Mouse (Mus musculus) embryonic facial prominence, embryonic 15.5 days (tissue): ENCODE results near the gene Fstl1. TPM values are rescaled to one million over a fixed set of nuclear protein-coding genes. Genes with fewer than 3 reads are reported as not detected.

ENCODE experiments used
- ATAC-seq: fragments of 200-750 bp; cut with Nextera tagmentation; 2 replicates; pipeline ENCODE4 v1.8.0; 2017; ENCODE audit warnings: low read depth, moderate TSS enrichment; ENCODE audit not compliant: insufficient number of reproducible peaks, low FRiP score, low TSS enrichment
- H3K27ac ChIP-seq: fragments of 300-500 bp; sonication (generic); replicated peaks from 2 replicates; pipeline ENCODE4 v1.5.1; 2015; ENCODE audit warnings: mild to moderate bottlenecking, inconsistent platforms
- H3K27me3 ChIP-seq: fragments of 300-500 bp; sonication (generic); 2 replicates; pipeline ENCODE4 v1.6.1; 2015; ENCODE audit warnings: inconsistent platforms
- H3K36me3 ChIP-seq: fragments of 300-500 bp; sonication (generic); 2 replicates; pipeline ENCODE4 v1.6.1; 2015; ENCODE audit warnings: mild to moderate bottlenecking, inconsistent platforms
- H3K4me1 ChIP-seq: fragments of 300-500 bp; sonication (generic); 2 replicates; pipeline ENCODE4 v1.6.1; 2015; ENCODE audit warnings: inconsistent platforms
- H3K4me2 ChIP-seq: fragments of 300-500 bp; sonication (generic); replicated peaks from 2 replicates; pipeline ENCODE4 v1.6.1; 2015; ENCODE audit warnings: mild to moderate bottlenecking, inconsistent platforms
- H3K4me3 ChIP-seq: fragments of 300-500 bp; sonication (generic); replicated peaks from 2 replicates; pipeline ENCODE4 v1.5.1; 2015; ENCODE audit warnings: mild to moderate bottlenecking, inconsistent platforms
- H3K9ac ChIP-seq: fragments of 300-500 bp; sonication (generic); 2 replicates; pipeline ENCODE4 v1.6.1; 2015; ENCODE audit warnings: inconsistent platforms
- H3K9me3 ChIP-seq: fragments of 300-500 bp; sonication (generic); replicated peaks from 2 replicates; pipeline ENCODE4 v1.6.1; 2016; ENCODE audit warnings: inconsistent platforms
- WGBS: fragments of 180-500 bp; shearing (Covaris S2); methylation state at CpG from one replicate; pipeline ENCODE4 v1.1.7; 2015; 5-methylcytosine and 5-hydroxymethylcytosine counted together
- polyA plus RNA-seq: library from polyadenylated mRNA; unstranded; fragments of >200 nt; fragmentation: Nextera tagmentation; extraction: Ambion mirVana; gene quantifications from 2 replicates; pipeline ENCODE4 v1.2.1, GENCODE M21; 2015

Fstl1 gene
- polyA plus RNA-seq, 1 experiment from 2014 or later, result 741 TPM

DNA sequence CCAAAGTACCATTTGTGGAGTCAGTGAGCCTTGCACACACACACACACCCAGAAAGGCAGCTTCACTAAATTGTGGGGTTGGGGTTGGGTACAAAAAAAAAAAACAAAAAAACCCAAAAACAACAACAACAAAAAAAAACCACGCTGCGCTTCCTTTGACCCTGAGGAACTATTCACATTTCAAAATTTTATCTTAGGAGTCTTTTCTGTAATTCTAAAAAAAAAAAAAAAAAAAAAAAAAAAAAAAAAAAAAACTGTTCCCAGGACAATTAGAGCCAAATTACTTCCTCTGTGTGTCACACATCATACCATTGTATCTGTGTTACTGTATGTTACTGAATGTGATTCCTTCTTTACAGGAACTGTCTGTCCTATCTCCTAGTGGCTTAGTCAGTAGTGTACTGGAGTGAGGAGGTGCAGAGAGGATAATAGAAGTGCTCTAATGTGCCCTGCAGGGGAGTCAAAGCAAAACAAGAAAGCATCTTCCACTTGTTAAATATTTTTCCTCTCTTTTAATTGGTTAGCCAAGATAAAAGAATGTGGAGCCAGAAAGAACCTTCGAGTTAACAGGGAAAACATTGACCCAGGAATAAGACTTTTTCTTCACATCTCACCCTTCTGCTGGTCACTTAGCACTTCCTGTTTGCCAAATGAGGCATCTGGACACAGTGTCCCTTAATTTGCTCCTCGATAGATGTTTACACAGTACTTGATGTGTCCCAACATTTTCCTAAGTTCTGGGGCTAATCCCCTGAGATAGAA is 93.0 kb downstream of the Fstl1 start:
- H3K27ac ChIP-seq, result peak overlapping the region; percentile 99
- whole genome bisulfite sequencing, result 17% methylated on average over 4 of the region's 4 CpGs
- ATAC-seq, result no peak
- H3K9ac ChIP-seq, result peak overlapping the region; percentile 89
- peaks cover 20% of the 10 kb centered on the region for H3K4me1 ChIP-seq
- H3K9me3 ChIP-seq, result no peaks in the 10 kb centered on the region
- no peaks in the 10 kb centered on the region for H3K36me3 ChIP-seq
- peak overlapping the region; percentile 77 for H3K4me2 ChIP-seq
- H3K27me3 ChIP-seq, result no peaks in the 10 kb centered on the region
- H3K4me3 ChIP-seq, result peak overlapping the region; percentile 98

DNA sequence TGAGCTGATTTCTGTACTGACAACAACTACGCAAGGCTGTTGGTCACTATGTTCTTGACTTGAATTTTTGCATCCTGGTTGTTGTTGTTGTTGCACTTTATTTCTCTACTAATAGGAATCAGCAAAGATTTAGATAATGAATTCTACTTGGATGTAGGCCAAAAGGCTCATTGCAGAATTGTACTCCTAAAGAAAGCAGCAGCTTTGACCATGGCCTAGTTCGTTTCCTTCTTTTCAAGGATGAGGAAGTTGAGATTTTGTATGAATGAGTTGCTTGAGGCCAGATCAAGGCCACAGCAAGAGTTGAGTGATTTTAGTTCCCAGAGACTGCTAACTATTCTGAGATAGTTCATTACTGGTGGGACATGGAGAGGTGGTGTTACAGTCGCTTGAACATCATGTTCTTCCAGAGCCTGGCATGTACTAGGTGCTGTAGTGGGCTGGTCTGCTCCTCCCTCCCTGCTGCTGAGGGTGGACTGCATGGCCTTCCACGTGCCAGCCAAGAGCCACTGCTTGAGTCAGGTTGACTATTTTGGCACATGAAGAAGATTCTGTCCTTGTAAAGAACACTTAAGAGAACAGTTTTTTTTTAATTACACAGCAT is 94.5 kb downstream of the Fstl1 start:
- Histone ChIP-seq H3K4me2 (no peak overlapping the region), H3K4me3 (no peak overlapping the region), H3K4me1 (peaks cover 23% of the 10 kb centered on the region), H3K27me3 (no peaks in the 10 kb centered on the region), H3K9me3 (no peaks in the 10 kb centered on the region), H3K9ac (no peak overlapping the region), H3K27ac (no peak overlapping the region), H3K36me3 (no peaks in the 10 kb centered on the region)
- WGBS, result 85% methylated on average over 4 of the region's 4 CpGs
- no peak for ATAC-seq

DNA sequence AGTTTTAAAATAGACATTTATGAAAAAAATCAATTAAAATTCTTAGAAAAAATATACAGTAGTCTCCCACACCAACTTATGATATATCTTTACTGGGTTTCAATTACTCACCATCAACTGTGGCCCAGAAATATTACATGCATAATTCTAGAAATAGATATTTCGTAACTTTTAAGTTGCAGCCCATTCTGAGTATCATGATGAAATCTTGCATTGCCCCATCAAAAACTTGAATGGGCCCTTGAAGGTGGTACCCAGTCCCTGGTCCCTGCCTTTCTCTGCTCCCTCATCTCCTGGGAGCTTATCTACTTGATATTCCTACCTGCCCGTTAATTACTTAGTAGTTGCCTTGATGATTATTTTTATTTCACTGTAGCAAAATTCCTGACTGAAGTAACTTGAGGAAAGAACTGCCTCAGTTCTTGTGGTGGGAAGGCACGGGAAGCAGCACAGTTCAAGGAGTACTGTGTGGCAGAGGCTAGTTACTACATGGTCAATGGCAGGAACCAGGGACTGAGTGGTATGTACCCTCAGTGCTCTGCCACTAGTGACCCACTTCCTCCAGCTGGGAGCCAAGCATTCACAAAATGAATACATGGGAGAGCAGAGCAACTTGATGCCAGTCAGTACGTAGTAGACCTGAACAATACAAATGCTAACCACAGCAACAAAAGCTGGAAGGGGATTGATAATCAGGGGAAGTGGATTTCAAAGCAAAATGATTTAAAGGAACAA is 98.0 kb downstream of the Fstl1 start:
- Histone ChIP-seq H3K9me3 (no peaks in the 10 kb centered on the region), H3K9ac (no peak overlapping the region), H3K4me2 (no peak overlapping the region), H3K4me3 (no peak overlapping the region), H3K36me3 (peaks cover 20% of the 10 kb centered on the region), H3K27me3 (no peaks in the 10 kb centered on the region), H3K27ac (no peak overlapping the region), H3K4me1 (peaks cover 22% of the 10 kb centered on the region)
- WGBS, result 83% methylated on average over 4 of the region's 4 CpGs
- ATAC-seq, result no peak

DNA sequence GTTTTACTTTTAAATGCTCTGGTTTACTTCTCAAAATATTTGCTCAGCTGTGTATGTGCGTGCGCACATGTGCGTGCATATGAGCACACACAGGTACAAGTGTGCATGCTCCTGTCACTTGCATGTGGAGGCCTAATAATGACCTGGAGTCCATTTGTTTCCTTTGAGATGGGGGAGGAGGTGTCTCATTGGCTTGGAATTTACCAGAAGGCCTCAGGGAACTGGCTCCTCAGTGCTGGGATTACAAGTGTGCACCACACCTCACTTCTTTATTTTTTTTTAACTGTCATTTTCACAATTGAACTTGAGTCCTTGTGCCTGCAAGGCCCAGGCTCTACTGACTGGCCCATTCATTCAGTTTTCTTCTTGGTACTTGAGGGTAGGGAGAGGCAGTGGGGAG is 100.7 kb downstream of the Fstl1 start:
- Histone ChIP-seq H3K27ac (no peak overlapping the region), H3K9me3 (no peaks in the 10 kb centered on the region), H3K4me2 (no peak overlapping the region), H3K36me3 (peaks cover 38% of the 10 kb centered on the region), H3K4me1 (0 out of 2 replicates have a peak, but pooled peaks cover 4% of the 10 kb centered on the region), H3K27me3 (no peaks in the 10 kb centered on the region), H3K4me3 (no peak overlapping the region), H3K9ac (no peak overlapping the region)
- no peak for ATAC-seq
- WGBS, result 94% methylated on average over 3 of the region's 3 CpGs

DNA sequence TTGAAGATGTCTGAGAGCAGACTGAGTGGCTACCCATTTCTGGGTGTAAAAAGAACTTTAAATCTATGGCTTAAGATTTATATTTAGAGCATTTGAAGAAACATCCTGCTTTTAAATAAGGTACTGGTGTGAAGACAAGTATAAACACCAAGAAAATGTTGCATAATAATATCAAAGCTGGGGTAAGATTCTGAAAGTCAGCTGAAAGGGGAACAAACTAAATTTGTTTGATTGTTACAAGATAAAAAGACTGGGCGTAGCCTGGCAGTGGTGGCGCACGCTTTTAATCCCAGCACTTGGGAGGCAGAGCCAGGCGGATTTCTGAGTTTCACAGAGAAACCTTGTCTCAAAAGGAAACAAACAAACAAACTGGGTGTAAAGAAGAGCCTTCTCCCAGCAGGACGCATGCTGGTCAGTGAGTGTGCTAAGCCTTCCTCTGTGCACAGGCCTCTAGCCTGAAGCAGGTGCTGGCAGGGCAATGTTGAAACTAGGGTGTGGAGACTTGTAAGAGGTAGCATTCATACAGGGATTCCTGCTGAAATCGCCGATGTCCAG is 102.4 kb downstream of the Fstl1 start:
- Histone ChIP-seq H3K4me3 (no peak overlapping the region), H3K9me3 (no peaks in the 10 kb centered on the region), H3K9ac (no peak overlapping the region), H3K4me1 (0 out of 2 replicates have a peak, but pooled peaks cover 4% of the 10 kb centered on the region), H3K27ac (no peak overlapping the region), H3K27me3 (no peaks in the 10 kb centered on the region), H3K36me3 (peaks cover 55% of the 10 kb centered on the region), H3K4me2 (no peak overlapping the region)
- 85% methylated on average over 7 of the region's 7 CpGs for WGBS
- ATAC-seq, result no peak

DNA sequence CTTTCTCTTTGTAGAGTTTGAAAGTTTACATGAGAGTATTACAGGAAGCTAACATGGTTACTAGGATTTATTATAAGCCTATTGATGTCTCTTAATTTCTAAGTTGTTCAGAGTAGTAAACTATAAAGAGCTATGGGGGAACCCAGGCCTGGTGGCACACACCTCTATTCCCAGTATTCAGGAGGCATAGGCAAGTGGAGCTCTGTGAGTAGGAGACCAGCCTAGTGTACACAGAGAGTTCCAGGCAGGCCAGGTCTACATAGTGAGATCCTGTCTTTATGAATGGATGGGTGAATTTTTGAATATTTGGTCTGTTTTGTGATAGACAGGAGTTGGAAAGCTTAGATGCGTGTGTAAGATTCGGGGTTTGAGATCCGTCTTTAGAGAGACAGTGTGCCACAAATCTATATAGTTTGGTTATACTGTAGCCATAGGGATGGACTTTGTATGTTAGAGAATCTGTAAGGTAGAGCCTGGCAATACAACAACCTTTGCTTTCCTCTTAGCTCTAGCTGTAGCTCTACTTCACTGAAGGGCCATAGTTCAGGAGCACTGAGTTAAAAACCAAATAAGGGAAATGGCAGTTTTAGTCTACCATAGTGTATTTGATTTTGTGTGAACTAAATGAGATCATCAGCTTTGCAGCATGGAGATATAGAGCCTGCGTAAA is 103.2 kb downstream of the Fstl1 start:
- no peak overlapping the region for H3K27ac ChIP-seq
- H3K4me3 ChIP-seq, result no peak overlapping the region
- H3K9me3 ChIP-seq, result no peaks in the 10 kb centered on the region
- peaks cover 57% of the 10 kb centered on the region for H3K36me3 ChIP-seq
- 94% methylated on average over 4 of the region's 4 CpGs for WGBS
- H3K4me2 ChIP-seq, result no peak overlapping the region
- no peaks in the 10 kb centered on the region for H3K27me3 ChIP-seq
- no peak overlapping the region for H3K9ac ChIP-seq
- ATAC-seq, result no peak
- 0 out of 2 replicates have a peak, but pooled peaks cover under 1% of the 10 kb centered on the region for H3K4me1 ChIP-seq

DNA sequence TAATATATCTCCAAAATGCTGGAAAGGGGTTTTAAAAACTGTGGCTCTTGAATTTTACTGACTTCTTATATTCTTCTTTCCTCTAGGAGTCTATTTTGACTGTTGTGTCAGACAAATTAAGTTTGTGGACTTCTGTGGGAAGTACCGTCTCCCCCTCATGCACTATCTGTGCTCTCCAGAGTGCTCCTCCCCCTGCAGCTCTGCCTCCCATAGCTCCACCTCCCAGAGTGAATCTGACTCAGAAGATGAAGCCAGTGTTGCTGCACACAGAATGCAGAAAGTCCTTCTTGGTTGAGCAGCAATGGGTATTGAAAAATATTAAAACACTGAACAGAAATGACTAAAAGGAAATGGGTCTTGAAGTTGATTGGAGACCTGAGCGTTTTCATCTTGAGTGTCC is 104.5 kb downstream of the Fstl1 start:
- H3K36me3 ChIP-seq, result peaks cover 57% of the 10 kb centered on the region
- no peaks in the 10 kb centered on the region for H3K27me3 ChIP-seq
- 78% methylated on average over 2 of the region's 2 CpGs for WGBS
- no peaks in the 10 kb centered on the region for H3K9me3 ChIP-seq
- H3K27ac ChIP-seq, result no peak overlapping the region
- no peak overlapping the region for H3K9ac ChIP-seq
- H3K4me2 ChIP-seq, result no peak overlapping the region
- no peak overlapping the region for H3K4me3 ChIP-seq
- no peaks in the 10 kb centered on the region for H3K4me1 ChIP-seq
- no peak for ATAC-seq

Other genes with a start within 250 kb of the Fstl1 start
- 25.4 and 26.4 TPM in 2 replicates for gene Gtf2e1, start 237.1 kb upstream of the Fstl1 start, polyA plus RNA-seq
- 19.0 and 19.6 TPM in 2 replicates for gene Rabl3, start 237.0 kb upstream of the Fstl1 start, polyA plus RNA-seq
- 0.18 TPM in 1 of 2 replicates, not detected in the other for gene Hgd, start 196.7 kb upstream of the Fstl1 start, polyA plus RNA-seq
- 48.9 and 54.6 TPM in 2 replicates for gene Ndufb4, start 122.4 kb upstream of the Fstl1 start, polyA plus RNA-seq
- 0.19 and 0.20 TPM in 2 replicates for gene Gm36028, start 84.3 kb downstream of the Fstl1 start, polyA plus RNA-seq
- 53.8 and 56.7 TPM in 2 replicates for gene Lrrc58, start 91.5 kb downstream of the Fstl1 start, polyA plus RNA-seq
- gene Gpr156, start 139.6 kb downstream of the Fstl1 start, polyA plus RNA-seq, result 0.23 and 0.39 TPM in 2 replicates